Mouse (Mus musculus) stomach, postnatal 0 days (tissue): ENCODE results near the gene Nr6a1. TPM values are rescaled to one million over a fixed set of nuclear protein-coding genes. Genes with fewer than 3 reads are reported as not detected.

Source experiments
- ATAC-seq: fragments of 200-750 bp; cut with Nextera tagmentation; 2 replicates; pipeline ENCODE4 v1.8.0; 2017; ENCODE audit not compliant: low FRiP score, low TSS enrichment
- DNase-seq: peaks from one replicate; pipeline ENCODE4 v3.0.0-alpha.2; 2016; ENCODE audit warnings: low spot score
- H3K27ac ChIP-seq: fragments of 300-500 bp; sonication (generic); replicated peaks from 2 replicates; pipeline ENCODE4 v1.5.1; 2014; ENCODE audit warnings: mild to moderate bottlenecking, control low read depth
- H3K27me3 ChIP-seq: fragments of 300-500 bp; sonication (generic); 2 replicates; pipeline ENCODE4 v1.6.1; 2014; ENCODE audit warnings: low read length; ENCODE audit not compliant: control insufficient read depth, insufficient read depth
- H3K36me3 ChIP-seq: fragments of 300-500 bp; sonication (generic); 2 replicates; pipeline ENCODE4 v1.6.1; 2014; ENCODE audit warnings: low read length, mixed read lengths; ENCODE audit not compliant: control insufficient read depth, insufficient read depth
- H3K4me1 ChIP-seq: fragments of 300-500 bp; sonication (generic); replicated peaks from 2 replicates; pipeline ENCODE4 v1.6.1; 2014; ENCODE audit warnings: antibody characterized with exemption; ENCODE audit not compliant: control insufficient read depth, insufficient read depth
- H3K4me2 ChIP-seq: fragments of 300-500 bp; sonication (generic); replicated peaks from 2 replicates; pipeline ENCODE4 v1.6.1; 2014; ENCODE audit warnings: low read depth, mild to moderate bottlenecking, control low read depth, moderate library complexity
- H3K4me3 ChIP-seq: fragments of 300-500 bp; sonication (generic); 2 replicates; pipeline ENCODE4 v1.5.1; 2014; ENCODE audit warnings: low read depth, low read length, control low read depth
- H3K9ac ChIP-seq: fragments of 300-500 bp; sonication (generic); 2 replicates; pipeline ENCODE4 v1.6.1; 2014; ENCODE audit warnings: mild to moderate bottlenecking, low read length, control low read depth, mixed read lengths
- H3K9me3 ChIP-seq: fragments of 300-500 bp; sonication (generic); 2 replicates; pipeline ENCODE4 v1.6.1; 2016; ENCODE audit warnings: low read length; ENCODE audit not compliant: control insufficient read depth
- CTCF ChIP-seq: IDR thresholded peaks from 2 replicates; pipeline ENCODE4 v1.5.1; 2016; ENCODE audit warnings: antibody characterized with exemption, low read depth, mild to moderate bottlenecking, moderate library complexity
- EP300 ChIP-seq: optimal IDR thresholded peaks from 2 replicates; pipeline ENCODE3; 2016; ENCODE audit warnings: antibody characterized with exemption
- WGBS: fragments of 180-500 bp; shearing (Covaris S2); extraction: QIAGEN DNeasy Blood & Tissue Kit; methylation state at CpG from one replicate; pipeline ENCODE4 v1.1.7; 2014; 5-methylcytosine and 5-hydroxymethylcytosine counted together
- polyA plus RNA-seq: library from polyadenylated mRNA; unstranded; fragments of >200 nt; fragmentation: Nextera tagmentation; extraction: Ambion mirVana; gene quantifications from 2 replicates; pipeline ENCODE4 v1.2.1, GENCODE M21; 2015

Gene Nr6a1
- polyA plus RNA-seq, 1 experiment from 2014 or later: 0.59 TPM

DNA sequence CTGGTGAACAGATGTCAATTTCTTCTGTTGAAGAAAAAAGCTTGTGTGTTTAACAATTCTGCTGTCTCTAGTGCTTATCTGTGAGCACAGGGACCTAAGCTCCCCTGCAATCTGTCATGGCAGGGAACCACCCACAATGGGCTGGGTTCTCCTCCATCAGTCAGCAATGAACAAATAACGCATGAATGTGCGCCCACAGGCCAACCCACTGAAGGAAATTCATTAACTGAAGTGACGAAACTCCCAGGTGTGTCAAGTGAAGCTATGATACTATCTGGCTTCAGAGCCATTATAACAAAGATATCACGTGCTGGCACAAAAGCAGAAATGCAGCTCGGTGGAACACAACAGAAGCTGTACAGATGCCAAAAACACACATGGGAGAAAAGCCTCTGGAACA, 42.6 kb upstream of the Nr6a1 start:
- ATAC-seq: peak; percentile 84
- no peaks in the 10 kb centered on the region for H3K9me3 ChIP-seq
- no peak overlapping the region for H3K4me2 ChIP-seq
- TF ChIP-seq EP300 (no peak), CTCF (no peak)
- WGBS: 32% methylated on average over 5 of the region's 5 CpGs
- no peaks in the 10 kb centered on the region for H3K36me3 ChIP-seq
- no peak overlapping the region for H3K27ac ChIP-seq
- DNase-seq: peak; percentile 58
- no peak overlapping the region for H3K9ac ChIP-seq
- no peaks in the 10 kb centered on the region for H3K4me1 ChIP-seq
- no peak overlapping the region for H3K4me3 ChIP-seq
- H3K27me3 ChIP-seq: no peaks in the 10 kb centered on the region

DNA sequence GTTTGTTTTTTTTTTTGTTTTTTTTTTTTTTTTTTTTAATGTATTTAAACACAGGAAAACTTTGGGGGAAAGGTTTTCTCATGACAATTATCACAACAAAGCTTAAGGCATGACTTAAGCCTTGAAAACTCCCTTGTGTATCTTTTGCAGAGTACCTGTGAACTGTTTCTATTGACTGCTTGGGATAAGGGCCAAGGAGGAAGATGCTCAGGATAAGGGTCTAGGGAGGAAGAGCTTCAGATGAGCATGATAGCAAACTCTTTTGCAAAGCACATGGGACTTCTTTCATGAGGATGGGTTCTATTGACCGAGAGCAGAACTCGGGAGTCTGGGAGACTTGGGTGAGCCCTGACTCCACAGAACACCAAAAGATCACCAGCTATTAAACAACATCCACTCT, 42.2 kb upstream of the Nr6a1 start:
- no peaks in the 10 kb centered on the region for H3K9me3 ChIP-seq
- TF ChIP-seq CTCF: no peak
- TF ChIP-seq EP300: no peak
- no peak overlapping the region for H3K4me3 ChIP-seq
- 71% methylated on average over 2 of the region's 2 CpGs for WGBS
- ATAC-seq (peak; percentile 17; the same call in 1 of the 2 replicates), DNase-seq (no peak)
- H3K27me3 ChIP-seq: no peaks in the 10 kb centered on the region
- no peaks in the 10 kb centered on the region for H3K36me3 ChIP-seq
- no peak overlapping the region for H3K27ac ChIP-seq
- no peaks in the 10 kb centered on the region for H3K4me1 ChIP-seq
- no peak overlapping the region for H3K4me2 ChIP-seq
- no peak overlapping the region for H3K9ac ChIP-seq

DNA sequence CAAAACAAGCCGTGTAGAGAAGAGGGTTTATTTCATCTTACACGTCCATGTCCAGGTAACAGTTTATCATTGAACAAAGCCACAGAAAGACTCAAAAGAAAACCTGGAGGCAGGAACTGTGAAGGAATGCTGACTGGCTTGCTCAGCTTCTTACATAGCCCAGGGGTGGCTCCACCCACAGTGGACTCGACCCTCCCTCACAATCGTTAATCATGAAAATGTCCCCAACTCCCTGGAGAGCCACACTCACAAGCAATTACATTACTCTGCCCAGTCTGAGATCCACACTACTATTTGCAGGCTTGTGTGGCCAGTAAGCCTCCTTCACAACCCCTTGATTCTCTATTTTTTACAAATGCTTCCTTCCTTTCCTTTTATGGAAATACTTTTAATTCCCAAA, 36.7 kb upstream of the Nr6a1 start:
- H3K4me3 ChIP-seq: no peak overlapping the region
- H3K27me3 ChIP-seq: no peaks in the 10 kb centered on the region
- H3K27ac ChIP-seq: no peak overlapping the region
- no peak for DNase-seq
- no peaks in the 10 kb centered on the region for H3K4me1 ChIP-seq
- H3K9ac ChIP-seq: no peak overlapping the region
- no peak for ATAC-seq
- H3K4me2 ChIP-seq: no peak overlapping the region
- H3K9me3 ChIP-seq: no peaks in the 10 kb centered on the region
- no peak for TF ChIP-seq CTCF
- WGBS: 9% methylated on average over 4 of the region's 4 CpGs
- H3K36me3 ChIP-seq: no peaks in the 10 kb centered on the region

GRCm38 (mm10) chr2:38957671-38958223, 30.3 kb upstream of the Nr6a1 start:
- ATAC-seq (no peak), DNase-seq (no peak)
- H3K9ac ChIP-seq: no peak overlapping the region
- no peaks in the 10 kb centered on the region for H3K27me3 ChIP-seq
- H3K4me3 ChIP-seq: no peak overlapping the region
- no peaks in the 10 kb centered on the region for H3K9me3 ChIP-seq
- WGBS: 81% methylated on average over 5 of the region's 5 CpGs
- H3K27ac ChIP-seq: no peak overlapping the region
- H3K36me3 ChIP-seq: no peaks in the 10 kb centered on the region
- H3K4me1 ChIP-seq: no peaks in the 10 kb centered on the region
- no peak for TF ChIP-seq CTCF
- TF ChIP-seq EP300: no peak
- no peak overlapping the region for H3K4me2 ChIP-seq

DNA sequence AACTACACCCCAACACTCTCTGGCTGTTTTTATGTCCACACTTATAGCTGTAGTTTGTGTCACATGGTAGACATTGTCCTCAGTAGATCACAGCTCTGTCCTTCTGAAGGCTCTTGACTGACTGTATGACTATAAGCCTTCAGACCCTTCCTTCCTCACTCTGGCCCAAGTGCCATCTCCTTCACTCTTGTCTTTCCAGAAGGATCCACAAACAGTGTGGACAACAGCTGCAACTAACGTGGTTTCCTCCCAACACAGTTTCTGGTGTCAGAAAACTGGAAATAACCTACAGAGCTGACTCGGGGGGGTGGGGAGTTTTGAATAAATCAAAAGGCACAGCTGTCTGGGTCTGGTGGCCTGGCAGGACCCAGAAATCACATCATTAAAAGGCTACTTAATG, 28.6 kb upstream of the Nr6a1 start:
- Histone ChIP-seq H3K27ac (no peak overlapping the region), H3K4me2 (no peak overlapping the region), H3K36me3 (no peaks in the 10 kb centered on the region), H3K9me3 (no peaks in the 10 kb centered on the region), H3K9ac (no peak overlapping the region), H3K27me3 (no peaks in the 10 kb centered on the region), H3K4me1 (no peaks in the 10 kb centered on the region), H3K4me3 (no peak overlapping the region)
- DNase-seq: no peak
- no peak for TF ChIP-seq CTCF
- TF ChIP-seq EP300: no peak
- no peak for ATAC-seq
- 65% methylated on average over 2 of the region's 2 CpGs for WGBS

DNA sequence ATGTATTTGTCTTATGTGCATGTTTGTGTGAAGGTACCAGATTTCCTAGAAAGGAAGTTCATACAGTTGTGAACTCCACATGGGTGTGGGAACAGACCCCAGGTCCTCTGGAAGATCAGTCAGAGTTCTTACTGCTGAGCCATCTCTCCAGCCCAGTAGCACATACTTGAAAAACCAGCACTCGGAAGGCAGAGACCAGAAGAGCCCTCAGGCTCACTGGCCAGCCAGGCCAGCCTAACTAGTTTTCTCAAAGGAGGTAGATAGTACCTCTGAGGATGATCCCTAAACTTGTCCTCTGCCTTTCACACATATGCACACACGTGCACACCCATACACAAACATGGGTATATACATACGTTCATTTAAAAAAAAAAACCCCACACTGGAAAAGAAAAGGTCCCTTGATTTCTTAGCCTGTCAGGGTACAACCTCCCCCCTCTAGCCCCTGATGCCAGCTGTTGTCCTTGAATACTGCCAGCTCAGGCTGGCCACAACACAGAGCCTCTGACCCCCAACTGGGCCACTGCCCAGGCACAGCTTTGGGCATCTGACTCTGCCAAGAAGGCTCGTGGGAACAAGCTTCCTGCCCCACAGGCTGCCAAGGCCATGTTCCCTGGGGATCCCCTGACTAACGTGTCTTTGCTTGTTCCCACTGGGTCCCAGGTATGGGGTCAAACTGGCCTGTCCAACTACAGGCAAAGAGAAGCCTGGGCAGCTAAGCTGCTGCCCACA, 25.8 kb upstream of the Nr6a1 start:
- WGBS: 64% methylated on average over 5 of the region's 5 CpGs
- no peak overlapping the region for H3K4me2 ChIP-seq
- no peak overlapping the region for H3K27ac ChIP-seq
- DNase-seq (no peak), ATAC-seq (no peak)
- H3K9me3 ChIP-seq: no peaks in the 10 kb centered on the region
- H3K27me3 ChIP-seq: no peaks in the 10 kb centered on the region
- TF ChIP-seq EP300: no peak
- no peak for TF ChIP-seq CTCF
- no peaks in the 10 kb centered on the region for H3K36me3 ChIP-seq
- no peaks in the 10 kb centered on the region for H3K4me1 ChIP-seq
- H3K4me3 ChIP-seq: no peak overlapping the region
- no peak overlapping the region for H3K9ac ChIP-seq
